Mouse (Mus musculus) ES-Bruce4 (cell line): ENCODE measurements at regions not wholly inside any gene's neighbourhood (a gene's known extent, or its start where the extent isn't known, plus 50 kb on each side); places are given as distances from the start of the nearest gene placed in this dataset.
A peak's percentile ranks its signal among the peaks of the same experiment; 100 is the strongest.
"Not testable (repeated sequence)": the region's sequence is repeated elsewhere in the genome, so short reads cannot be mapped to it uniquely, and the experiment has no call there.

Source experiments
- H3K27ac ChIP-seq: 2 replicates; pipeline ENCODE4 v1.5.1; 2012; ENCODE audit warnings: low read length, inconsistent platforms; ENCODE audit not compliant: insufficient read depth
- H3K27me3 ChIP-seq: 2 replicates; pipeline ENCODE4 v1.6.1; 2012; ENCODE audit warnings: mild to moderate bottlenecking, low read length, inconsistent platforms; ENCODE audit not compliant: control insufficient read depth, poor library complexity, insufficient read depth, severe bottlenecking
- H3K36me3 ChIP-seq: 2 replicates; pipeline ENCODE4 v1.6.1; 2012; ENCODE audit warnings: inconsistent platforms, mild to moderate bottlenecking, low read length, moderate library complexity; ENCODE audit not compliant: control insufficient read depth, poor library complexity, insufficient read depth, severe bottlenecking
- H3K4me1 ChIP-seq: one replicate; pipeline ENCODE4 v1.8.1; 2011; ENCODE audit warnings: low read length; ENCODE audit not compliant: control insufficient read depth, insufficient read depth
- H3K4me3 ChIP-seq: 2 replicates; pipeline ENCODE4 v1.5.1; 2011; ENCODE audit warnings: low read depth, mild to moderate bottlenecking, low read length
- H3K9ac ChIP-seq: 2 replicates; pipeline ENCODE4 v1.6.1; 2012; ENCODE audit warnings: low read depth, mild to moderate bottlenecking, inconsistent platforms; ENCODE audit not compliant: poor library complexity, severe bottlenecking
- H3K9me3 ChIP-seq: replicated peaks from 2 replicates; pipeline ENCODE4 v1.6.1; 2012; ENCODE audit warnings: mild to moderate bottlenecking, low read length, inconsistent platforms; ENCODE audit not compliant: control insufficient read depth, poor library complexity, insufficient read depth, severe bottlenecking
- CTCF ChIP-seq: IDR thresholded peaks from one replicate; pipeline ENCODE4 v1.8.1; 2011; ENCODE audit warnings: low read depth, low read length
- EP300 ChIP-seq: IDR thresholded peaks from 2 replicates; pipeline ENCODE4 v1.6.1; 2011; ENCODE audit warnings: low read depth, low read length; ENCODE audit not compliant: insufficient read depth
- POLR2A ChIP-seq: IDR thresholded peaks from one replicate; pipeline ENCODE4 v1.8.1; 2011; ENCODE audit warnings: low read length; ENCODE audit not compliant: insufficient read depth

DNA sequence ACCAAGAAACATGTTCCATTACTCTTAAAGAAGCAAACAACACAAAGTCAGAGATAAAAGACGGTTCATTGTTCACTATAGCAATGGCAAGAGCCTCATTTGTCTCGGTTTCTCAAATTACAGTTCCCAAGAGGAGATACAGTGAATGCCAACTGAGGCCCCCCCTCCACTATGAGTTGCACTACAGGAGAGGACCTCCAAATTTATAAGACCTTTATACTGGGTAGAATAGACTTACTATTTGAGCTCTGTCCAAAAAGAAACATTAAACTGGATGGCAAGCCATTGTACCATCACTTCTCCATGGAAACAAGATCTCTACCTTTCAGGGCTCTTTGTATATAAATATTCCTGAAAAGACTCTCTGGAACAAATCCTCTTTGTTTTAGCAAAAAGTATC lies 66.4 kb downstream of the Fundc1 start:
- H3K27me3 ChIP-seq = no peaks in the 10 kb centered on the region
- H3K9ac ChIP-seq = no peak overlapping the region
- H3K4me1 ChIP-seq = no peaks in the 10 kb centered on the region
- peaks cover 21% of the 10 kb centered on the region for H3K9me3 ChIP-seq
- H3K4me3 ChIP-seq = no peak overlapping the region
- no peak overlapping the region for H3K27ac ChIP-seq
- H3K36me3 ChIP-seq = no peaks in the 10 kb centered on the region
- TF ChIP-seq POLR2A (no peak), CTCF (no peak), EP300 (no peak)

DNA sequence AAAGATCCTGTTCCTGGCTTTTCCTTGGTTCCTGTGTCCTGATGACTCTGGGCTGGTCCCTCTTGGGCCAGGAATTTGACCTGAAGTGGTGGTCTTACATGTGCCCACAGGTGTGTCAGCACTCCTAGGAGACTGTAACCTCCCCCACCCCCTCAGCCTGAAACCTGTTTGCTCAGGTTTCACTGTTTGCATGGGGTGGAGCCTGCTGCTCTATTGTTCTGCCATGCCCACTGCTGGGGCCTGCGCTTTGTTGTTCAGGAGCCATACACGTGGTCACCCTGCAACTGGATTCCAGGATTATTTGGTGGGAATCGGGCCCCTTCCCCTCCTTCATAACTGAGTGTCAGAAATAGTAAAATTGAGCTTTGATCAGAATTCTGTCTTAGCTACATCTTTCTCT lies 99.0 kb downstream of the Fundc1 start:
- H3K27ac ChIP-seq, H3K9ac ChIP-seq, H3K27me3 ChIP-seq, H3K4me1 ChIP-seq, H3K36me3 ChIP-seq, H3K9me3 ChIP-seq, H3K4me3 ChIP-seq: not testable (repeated sequence)
- peak; percentile 71; the same call in 1 of the 2 replicates for TF ChIP-seq EP300

DNA sequence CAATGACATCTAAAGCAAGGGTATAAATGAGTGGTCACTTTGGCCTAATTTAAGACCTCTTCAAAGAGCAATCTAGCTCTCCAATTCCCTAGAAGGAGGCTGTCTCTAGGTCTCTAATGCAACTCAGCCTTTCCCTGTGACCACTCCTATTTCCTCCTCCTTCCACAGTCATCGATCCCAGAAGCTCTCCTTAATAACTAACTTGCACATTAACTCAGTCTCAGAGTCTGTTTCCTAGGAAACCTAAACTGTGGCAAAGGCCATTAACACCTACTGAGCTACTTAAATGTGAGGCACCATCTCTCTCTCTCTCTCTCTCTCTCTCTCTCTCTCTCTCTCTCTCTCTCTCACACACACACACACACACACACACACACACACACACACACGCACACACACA lies 115.6 kb downstream of the Fundc1 start:
- Histone ChIP-seq H3K4me3 (no peak overlapping the region), H3K4me1 (no peaks in the 10 kb centered on the region), H3K27ac (no peak overlapping the region), H3K27me3 (no peaks in the 10 kb centered on the region), H3K9me3 (no peaks in the 10 kb centered on the region), H3K9ac (no peak overlapping the region), H3K36me3 (no peaks in the 10 kb centered on the region)
- TF ChIP-seq EP300 = no peak
- TF ChIP-seq CTCF = no peak
- TF ChIP-seq POLR2A = no peak

DNA sequence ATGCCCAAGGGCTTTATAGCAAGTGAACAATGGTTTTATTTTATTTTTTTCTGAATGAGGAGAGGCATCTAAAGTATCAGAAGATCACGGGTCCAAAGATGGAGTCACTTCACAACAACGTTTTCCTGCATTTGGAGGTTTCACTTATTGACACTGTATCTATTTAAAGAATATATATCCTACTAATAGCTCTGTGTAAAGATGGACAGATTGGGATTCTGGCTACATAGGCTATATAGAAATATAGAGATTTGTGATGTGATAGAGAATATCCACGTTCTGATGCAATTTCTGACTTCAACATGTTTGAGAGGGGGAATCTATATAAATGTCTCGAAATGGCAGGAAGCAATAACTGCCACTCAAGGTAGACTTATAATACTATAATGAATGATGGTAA lies 96.0 kb upstream of the Efhc2 start:
- H3K27ac ChIP-seq = no peak overlapping the region
- H3K36me3 ChIP-seq = no peaks in the 10 kb centered on the region
- no peaks in the 10 kb centered on the region for H3K9me3 ChIP-seq
- no peak overlapping the region for H3K4me3 ChIP-seq
- TF ChIP-seq CTCF (no peak), EP300 (no peak), POLR2A (no peak)
- H3K27me3 ChIP-seq = no peaks in the 10 kb centered on the region
- no peak overlapping the region for H3K9ac ChIP-seq
- H3K4me1 ChIP-seq = no peaks in the 10 kb centered on the region

DNA sequence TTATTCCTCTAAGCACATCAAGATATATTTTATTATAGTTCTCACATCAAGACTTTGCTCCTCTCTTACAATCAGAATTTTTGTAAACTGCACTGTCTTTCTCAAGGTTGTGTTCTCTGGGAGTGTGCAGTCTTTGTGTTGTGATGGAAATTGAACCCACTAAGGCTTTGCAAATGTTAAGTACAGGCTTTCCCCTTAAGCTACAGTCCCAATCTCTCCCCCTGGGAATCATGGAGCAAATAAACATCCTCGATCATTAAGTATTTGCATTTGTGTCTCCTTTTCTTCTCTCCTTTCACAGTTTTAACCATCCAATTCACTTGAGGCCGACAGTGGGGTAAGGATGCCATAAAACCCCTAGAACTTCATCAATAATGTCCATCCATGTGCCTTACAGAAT lies 85.1 kb upstream of the Efhc2 start:
- TF ChIP-seq EP300 (no peak), POLR2A (no peak), CTCF (no peak)
- Histone ChIP-seq H3K9ac (no peak overlapping the region), H3K4me1 (no peaks in the 10 kb centered on the region), H3K9me3 (no peaks in the 10 kb centered on the region; the same call in 1 of the 2 replicates), H3K36me3 (no peaks in the 10 kb centered on the region), H3K4me3 (no peak overlapping the region), H3K27ac (no peak overlapping the region), H3K27me3 (no peaks in the 10 kb centered on the region)
